Mouse (Mus musculus): ENCODE measurements around the gene Vmn1r158. TPM values are rescaled to one million over a fixed set of nuclear protein-coding genes. Genes with fewer than 3 reads are reported as not detected.

Vmn1r158 gene
- polyA plus RNA-seq (2017; shearing (Covaris generic)) = not detected

DNA sequence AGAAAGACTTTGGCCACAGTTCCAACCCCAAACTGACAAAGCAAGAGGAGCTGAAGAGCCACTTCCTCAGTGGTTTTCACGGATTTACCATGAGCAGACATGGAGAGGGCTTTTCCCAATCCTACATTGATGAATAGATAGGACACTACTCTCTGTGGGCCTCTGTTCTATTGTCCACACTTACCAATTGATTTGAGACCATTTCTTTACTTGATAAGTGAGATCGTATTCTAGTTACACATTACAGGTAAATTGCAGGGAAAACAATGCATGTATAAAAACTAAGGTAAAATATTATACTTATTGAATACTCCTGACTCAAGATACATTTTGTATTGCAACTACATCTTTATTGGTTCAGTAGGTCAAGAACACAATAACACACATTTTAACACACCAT is at the start of gene Vmn1r158:
TSS of gene Vmn1r158 (minus strand) at position 101 of the 400 bp plus-strand sequence.

DNA sequence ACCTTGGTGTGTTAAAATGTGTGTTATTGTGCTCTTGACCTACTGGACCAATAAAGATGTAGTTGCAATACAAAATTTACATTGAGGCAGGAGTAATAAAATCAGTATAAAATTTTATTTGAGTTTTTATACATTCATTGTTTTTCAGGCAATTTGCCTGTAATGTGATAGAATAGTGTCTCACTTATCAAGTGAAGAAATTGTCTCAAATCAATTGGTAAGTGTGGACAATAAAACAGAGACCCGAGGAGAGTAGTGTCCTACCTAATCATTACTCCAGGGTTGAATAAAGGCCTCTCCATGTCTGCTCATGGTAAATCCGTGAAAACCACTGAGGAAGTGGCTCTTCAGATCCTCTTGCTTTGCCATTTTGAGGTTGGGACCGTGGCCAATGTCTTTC is 29.2 kb downstream of the Vmn1r158 start, which contains the start of gene Vmn1r157:
TSS of gene Vmn1r157 (plus strand) at position 301 of the 400 bp plus-strand sequence.

Other genes with a start within 250 kb of the Vmn1r158 start
- not detected for gene Gm4201, start 225.4 kb downstream of the Vmn1r158 start, polyA plus RNA-seq (2017; shearing (Covaris generic))
- gene Gm4565, start 202.7 kb downstream of the Vmn1r158 start, polyA plus RNA-seq (2017; shearing (Covaris generic)) = not detected
- gene Vmn1r155, start 132.8 kb downstream of the Vmn1r158 start, polyA plus RNA-seq (2017; shearing (Covaris generic)) = not detected
- not detected for gene Gm8693, start 98.5 kb downstream of the Vmn1r158 start, polyA plus RNA-seq (2017; shearing (Covaris generic))
- not detected for gene Gm4567, start 71.1 kb downstream of the Vmn1r158 start, polyA plus RNA-seq (2017; shearing (Covaris generic))
- not detected for gene Vmn1r157, start 29.1 kb downstream of the Vmn1r158 start, polyA plus RNA-seq (2017; shearing (Covaris generic))
- not detected for gene Vmn1r159, start 52.8 kb upstream of the Vmn1r158 start, polyA plus RNA-seq (2017; shearing (Covaris generic))
- gene Vmn1r160, start 80.4 kb upstream of the Vmn1r158 start, polyA plus RNA-seq (2017; shearing (Covaris generic)) = not detected
- gene Gm4214, start 193.9 kb upstream of the Vmn1r158 start, polyA plus RNA-seq (2017; shearing (Covaris generic)) = not detected
- not detected for gene Gm4216, start 229.1 kb upstream of the Vmn1r158 start, polyA plus RNA-seq (2017; shearing (Covaris generic))